Mouse (Mus musculus): Measurements from ENCODE around the gene Usp32.

DNA sequence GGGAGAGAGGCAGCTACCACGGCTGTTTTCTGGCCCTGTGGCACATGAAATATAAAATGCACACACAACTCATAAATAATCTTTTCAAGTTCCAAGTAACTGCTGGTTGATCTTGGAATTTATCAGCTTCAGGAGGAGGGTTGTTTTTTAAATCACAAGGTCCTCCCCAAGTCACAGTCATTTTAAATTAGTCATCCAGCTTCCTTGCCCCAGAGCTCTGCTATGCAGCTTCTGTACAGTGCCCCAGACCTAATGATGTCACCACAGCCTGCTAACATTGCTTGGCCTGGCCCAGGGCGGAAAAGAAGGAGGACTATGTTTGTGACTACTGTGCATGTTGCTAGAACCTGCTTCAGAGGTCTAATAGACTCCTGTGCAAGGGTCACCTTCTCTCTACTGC is 17.3 kb upstream of the Usp32 start:
- TF ChIP-seq CTCF (IDR thresholded peaks at IDR 0.05) (no peak), POLR2A (IDR thresholded peaks at IDR 0.05; ENCODE audit: insufficient read depth, low read depth, low read length) (no peak)

All from heart, adult 2 months (tissue).